ENCODE assay signal across 8 mouse cellular contexts in genomic region chr16:17922163-17922538, GRCm38 (mm10). TPM values are rescaled to one million over a fixed set of nuclear protein-coding genes. Genes with fewer than 3 reads are reported as not detected.
DNase-seq lines count a peak whose midpoint lies in the region; ATAC-seq and TF ChIP-seq lines count a peak whose summit lies in the region.

No protein-coding gene starts in this region.

- TF ChIP-seq EP300 in MEL (IDR thresholded peaks at IDR 0.05; ENCODE audit: low read depth in 1 of 2, low read length in 2 of 2) = no peak

- peak overlapping the region; percentile 96 for H3K4me2 ChIP-seq in forebrain, embryonic 11.5 days (ENCODE audit: low read depth, low read length, severe bottlenecking)
- H3K4me2 ChIP-seq in liver, embryonic 11.5 days = peak overlapping the region; percentile 98

- no peaks in the 10 kb centered on the region for H3K27me3 ChIP-seq in kidney, adult 2 months (replicated peaks; ENCODE audit: control insufficient read depth, insufficient read depth, low read length)
- H3K27me3 ChIP-seq in MEL (ENCODE audit: control insufficient read depth in 1 of 2, insufficient read depth in 2 of 2, low read length in 2 of 2) = no peaks in the 10 kb centered on the region
- peaks cover 4% of the 10 kb centered on the region; the same call in 1 of the 2 replicates for H3K27me3 ChIP-seq in forebrain, embryonic 11.5 days (ENCODE audit: control insufficient read depth, insufficient read depth, low read length)
- peaks cover 9% of the 10 kb centered on the region for H3K27me3 ChIP-seq in liver, embryonic 11.5 days (replicated peaks; ENCODE audit: control insufficient read depth, insufficient read depth, low read length)
- no peaks in the 10 kb centered on the region for H3K27me3 ChIP-seq in small intestine, adult 2 months (ENCODE audit: control insufficient read depth, insufficient read depth, low read length)

- peak overlapping the region; percentile 91 for H3K4me3 ChIP-seq in kidney, adult 2 months (ENCODE audit: insufficient read depth, low read depth, low read length)
- H3K4me3 ChIP-seq in MEL (ENCODE audit: control insufficient read depth in 1 of 2, insufficient read depth in 1 of 2, low read depth in 2 of 2, low read length in 2 of 2) = peak overlapping the region; percentile 90 to 93
- H3K4me3 ChIP-seq in forebrain, embryonic 11.5 days (ENCODE audit: low read depth, low read length) = peak overlapping the region; percentile 77
- H3K4me3 ChIP-seq in liver, embryonic 11.5 days (ENCODE audit: low read depth, low read length) = peak overlapping the region; percentile 88
- H3K4me3 ChIP-seq in small intestine, adult 2 months (ENCODE audit: low read depth, low read length) = peak overlapping the region; percentile 90

- no peak for TF ChIP-seq RAD21 in MEL (IDR thresholded peaks at IDR 0.05; ENCODE audit: low read depth, low read length)

- no peaks in the 10 kb centered on the region for H3K9me3 ChIP-seq in MEL (replicated peaks; ENCODE audit: insufficient read depth, low read length)
- no peaks in the 10 kb centered on the region for H3K9me3 ChIP-seq in forebrain, embryonic 11.5 days (ENCODE audit: control insufficient read depth, low read length)
- no peaks in the 10 kb centered on the region for H3K9me3 ChIP-seq in liver, embryonic 11.5 days (ENCODE audit: control insufficient read depth, low read length)

- peak overlapping the region; percentile 88 for H3K9ac ChIP-seq in MEL (ENCODE audit: control insufficient read depth, low read depth, low read length, poor library complexity, severe bottlenecking)
- H3K9ac ChIP-seq in forebrain, embryonic 11.5 days (ENCODE audit: low read length) = peak overlapping the region; percentile 90
- H3K9ac ChIP-seq in liver, embryonic 11.5 days (ENCODE audit: low read depth, low read length) = peak overlapping the region; percentile 96

- peaks cover 10% of the 10 kb centered on the region; the same call in 1 of the 2 replicates for H3K4me1 ChIP-seq in kidney, adult 2 months (ENCODE audit: control insufficient read depth, insufficient read depth, low read length)
- H3K4me1 ChIP-seq in MEL (ENCODE audit: control insufficient read depth in 1 of 2, insufficient read depth in 2 of 2, low read length in 2 of 2) = peaks cover 0 to 11% of the 10 kb centered on the region in 2 experiments; a peak in 3 of 4 replicates
- H3K4me1 ChIP-seq in forebrain, embryonic 11.5 days (replicated peaks; ENCODE audit: control insufficient read depth, insufficient read depth, low read length) = peaks cover 23% of the 10 kb centered on the region
- peaks cover 28% of the 10 kb centered on the region for H3K4me1 ChIP-seq in liver, embryonic 11.5 days (replicated peaks; ENCODE audit: control insufficient read depth, insufficient read depth, low read length)
- peaks cover 16% of the 10 kb centered on the region for H3K4me1 ChIP-seq in small intestine, adult 2 months (ENCODE audit: control insufficient read depth, insufficient read depth, insufficient read length, low read length)

- no peak for TF ChIP-seq POLR2A in kidney, adult 2 months (IDR thresholded peaks at IDR 0.05; ENCODE audit: low read depth, low read length)
- TF ChIP-seq POLR2A in MEL (IDR thresholded peaks at IDR 0.05; ENCODE audit: control insufficient read depth in 1 of 2, insufficient read depth in 1 of 2, low read depth in 1 of 2, low read length in 2 of 2, poor library complexity in 1 of 2) = no peak; a peak in 1 of 4 replicates
- TF ChIP-seq POLR2A in small intestine, adult 2 months (IDR thresholded peaks at IDR 0.05; ENCODE audit: low read depth, low read length) = no peak

- no peaks in the 10 kb centered on the region for H3K36me3 ChIP-seq in kidney, adult 2 months (ENCODE audit: control insufficient read depth, insufficient read depth, low read length)
- peaks cover 0 to 3% of the 10 kb centered on the region in 2 experiments; a peak in 1 of 4 replicates for H3K36me3 ChIP-seq in MEL (ENCODE audit: control insufficient read depth in 1 of 2, insufficient read depth in 2 of 2, low read length in 2 of 2)
- H3K36me3 ChIP-seq in forebrain, embryonic 11.5 days (ENCODE audit: control insufficient read depth, insufficient read depth, low read length) = no peaks in the 10 kb centered on the region
- peaks cover 13% of the 10 kb centered on the region for H3K36me3 ChIP-seq in liver, embryonic 11.5 days (ENCODE audit: control insufficient read depth, insufficient read depth, low read length)
- H3K36me3 ChIP-seq in small intestine, adult 2 months (ENCODE audit: control insufficient read depth, insufficient read depth, low read length) = peaks cover 15% of the 10 kb centered on the region

- H3K27ac ChIP-seq in kidney, adult 2 months (ENCODE audit: insufficient read depth, low read depth, low read length) = peak overlapping the region; percentile 46
- peak overlapping the region; percentile 65 for H3K27ac ChIP-seq in MEL (ENCODE audit: control insufficient read depth, low read depth, low read length)
- peak overlapping the region; percentile 46 for H3K27ac ChIP-seq in forebrain, embryonic 11.5 days (ENCODE audit: low read depth, low read length)
- peak overlapping the region; percentile 94 for H3K27ac ChIP-seq in liver, embryonic 11.5 days (ENCODE audit: low read depth, low read length)
- H3K27ac ChIP-seq in small intestine, adult 2 months (ENCODE audit: insufficient read depth, low read depth, low read length) = peak overlapping the region; percentile 18

- ATAC-seq in forebrain, embryonic 11.5 days (replicated peaks; ENCODE audit: low FRiP score) = peak; percentile 9; the same call in 1 of the 2 replicates
- ATAC-seq in liver, embryonic 11.5 days (replicated peaks; ENCODE audit: low FRiP score) = no peak

- WGBS in kidney, adult 2 months = 1% methylated on average over 14 of the region's 14 CpGs
- WGBS in forebrain, embryonic 11.5 days = under 1% methylated on average over 14 of the region's 14 CpGs
- WGBS in liver, embryonic 11.5 days = 1% methylated on average over 14 of the region's 14 CpGs
- WGBS in small intestine, adult 2 months = under 1% methylated on average over 14 of the region's 14 CpGs

- no peak for TF ChIP-seq CTCF in kidney, adult 2 months (conservative IDR thresholded peaks at IDR 0.05; ENCODE audit: insufficient read depth, insufficient read length, low read depth, low read length)
- no peak for TF ChIP-seq CTCF in MEL (IDR thresholded peaks at IDR 0.05 in 2 of 3, conservative IDR thresholded peaks at IDR 0.05 in 1 of 3; ENCODE audit: control insufficient read depth in 1 of 3, insufficient read depth in 1 of 3, low read depth in 2 of 3, low read length in 3 of 3, poor library complexity in 1 of 3, severe bottlenecking in 1 of 3)
- TF ChIP-seq CTCF in small intestine, adult 2 months (IDR thresholded peaks at IDR 0.05; ENCODE audit: extremely low read depth, insufficient read length, insufficient replicate concordance, low read depth, low read length) = no peak

- H3K79me2 ChIP-seq in MEL (ENCODE audit: control insufficient read depth, insufficient read depth, low read length, poor library complexity) = peaks cover 8% of the 10 kb centered on the region

- DNase-seq in kidney, adult 2 months = no peak
- no peak for DNase-seq in kidney, adult 11 months
- no peak for DNase-seq in MEL (ENCODE audit: low read depth, low spot score)
- DNase-seq in forebrain, embryonic 11.5 days (ENCODE audit: low spot score) = no peak
- DNase-seq in liver, embryonic 11.5 days (ENCODE audit: low spot score) = no peak
- no peak for DNase-seq in layer of hippocampus, adult 9-11 months
- no peak for DNase-seq in left cerebral cortex, adult 9 months (ENCODE audit: low spot score in 2 of 2)

RNA-seq across cellular contexts. Expression of gene Slc25a1, which starts 5.9 kb away (rescaled TPM):
- polyA plus RNA-seq in kidney, adult 2 months (2012; rRNA removed) = 300 and 304 TPM in 2 replicates
- total RNA-seq in MEL (2012; rRNA removed) = 102 and 114 TPM in 2 replicates
- polyA plus RNA-seq in MEL (2012; ENCODE audit: insufficient read depth in 1 of 2, insufficient read length in 2 of 2, low read depth in 1 of 2, low replicate concordance in 2 of 2, missing spikeins in 1 of 2) = 100 to 1,000 TPM in 1 of 2 experiments, not detected in 1; 184 TPM
- 105 and 107 TPM in 2 replicates for polyA plus RNA-seq in forebrain, embryonic 11.5 days (2014; fragmentation: Nextera tagmentation; extraction: Ambion mirVana)
- polyA plus RNA-seq in liver, embryonic 11.5 days (2014; fragmentation: Nextera tagmentation; extraction: Ambion mirVana) = 138 and 140 TPM in 2 replicates
- 204 and 328 TPM in 2 replicates for polyA plus RNA-seq in small intestine, adult 2 months (2012; rRNA removed)

RNA-seq across cellular contexts. Expression of gene Gsc2, which starts 7.3 kb away (rescaled TPM):
- polyA plus RNA-seq in kidney, adult 2 months (2012; rRNA removed) = not detected in 2 replicates
- not detected in 2 replicates for total RNA-seq in MEL (2012; rRNA removed)
- polyA plus RNA-seq in MEL (2012; ENCODE audit: insufficient read depth in 1 of 2, insufficient read length in 2 of 2, low read depth in 1 of 2, low replicate concordance in 2 of 2, missing spikeins in 1 of 2) = not detected
- 0.23 TPM in 1 of 2 replicates, not detected in the other for polyA plus RNA-seq in forebrain, embryonic 11.5 days (2014; fragmentation: Nextera tagmentation; extraction: Ambion mirVana)
- polyA plus RNA-seq in liver, embryonic 11.5 days (2014; fragmentation: Nextera tagmentation; extraction: Ambion mirVana) = 0.21 and 0.29 TPM in 2 replicates
- polyA plus RNA-seq in small intestine, adult 2 months (2012; rRNA removed) = 0.36 TPM in 1 of 2 replicates, not detected in the other

RNA-seq across cellular contexts. Expression of gene Ess2, which starts 11.0 kb away (rescaled TPM):
- 14.2 and 16.2 TPM in 2 replicates for polyA plus RNA-seq in kidney, adult 2 months (2012; rRNA removed)
- total RNA-seq in MEL (2012; rRNA removed) = 18.5 and 21.7 TPM in 2 replicates
- polyA plus RNA-seq in MEL (2012; ENCODE audit: insufficient read depth in 1 of 2, insufficient read length in 2 of 2, low read depth in 1 of 2, low replicate concordance in 2 of 2, missing spikeins in 1 of 2) = 10 to 100 TPM in 1 of 2 experiments, not detected in 1; 26.8 TPM
- 50.2 and 54.3 TPM in 2 replicates for polyA plus RNA-seq in forebrain, embryonic 11.5 days (2014; fragmentation: Nextera tagmentation; extraction: Ambion mirVana)
- 24.4 and 26.4 TPM in 2 replicates for polyA plus RNA-seq in liver, embryonic 11.5 days (2014; fragmentation: Nextera tagmentation; extraction: Ambion mirVana)
- polyA plus RNA-seq in small intestine, adult 2 months (2012; rRNA removed) = 6.6 and 15.8 TPM in 2 replicates

RNA-seq across cellular contexts. Expression of gene Tssk2, which starts 23.7 kb away (rescaled TPM):
- 0.05 and 0.27 TPM in 2 replicates for polyA plus RNA-seq in kidney, adult 2 months (2012; rRNA removed)
- 0.10 TPM in 1 of 2 replicates, not detected in the other for total RNA-seq in MEL (2012; rRNA removed)
- polyA plus RNA-seq in MEL (2012; ENCODE audit: insufficient read depth in 1 of 2, insufficient read length in 2 of 2, low read depth in 1 of 2, low replicate concordance in 2 of 2, missing spikeins in 1 of 2) = under 1 TPM in 1 of 2 experiments, not detected in 1; 0.24 TPM
- 0.52 TPM in 1 of 2 replicates, not detected in the other for polyA plus RNA-seq in forebrain, embryonic 11.5 days (2014; fragmentation: Nextera tagmentation; extraction: Ambion mirVana)
- 0.12 TPM in 1 of 2 replicates, not detected in the other for polyA plus RNA-seq in liver, embryonic 11.5 days (2014; fragmentation: Nextera tagmentation; extraction: Ambion mirVana)
- not detected in 2 replicates for polyA plus RNA-seq in small intestine, adult 2 months (2012; rRNA removed)

RNA-seq across cellular contexts. Expression of gene Dgcr2, which starts 23.8 kb away (rescaled TPM):
- polyA plus RNA-seq in kidney, adult 2 months (2012; rRNA removed) = 99.8 and 127 TPM in 2 replicates
- total RNA-seq in MEL (2012; rRNA removed) = 35.1 and 37.1 TPM in 2 replicates
- polyA plus RNA-seq in MEL (2012; ENCODE audit: insufficient read depth in 1 of 2, insufficient read length in 2 of 2, low read depth in 1 of 2, low replicate concordance in 2 of 2, missing spikeins in 1 of 2) = 10 to 100 TPM in 1 of 2 experiments, not detected in 1; 53.7 TPM
- polyA plus RNA-seq in forebrain, embryonic 11.5 days (2014; fragmentation: Nextera tagmentation; extraction: Ambion mirVana) = 112 TPM in 2 replicates
- 47.9 and 52.9 TPM in 2 replicates for polyA plus RNA-seq in liver, embryonic 11.5 days (2014; fragmentation: Nextera tagmentation; extraction: Ambion mirVana)
- polyA plus RNA-seq in small intestine, adult 2 months (2012; rRNA removed) = 82.2 and 152 TPM in 2 replicates

Comparison
In these comparisons a context has a peak if more than half of its experiments do, and no peak if none do; other contexts are left out.
1. H3K27ac ChIP-seq: peak in every context shown above with its lines; median percentile 94 in liver, embryonic 11.5 days; 65 in MEL; 46 in kidney, adult 2 months; 46 in forebrain, embryonic 11.5 days; 18 in small intestine, adult 2 months.